Mouse (Mus musculus) intestine, embryonic 14.5 days (tissue): ENCODE measurements around the gene Nol9. TPM values are rescaled to one million over a fixed set of nuclear protein-coding genes. Genes with fewer than 3 reads are reported as not detected.

ENCODE experiments used
- ATAC-seq: fragments of 200-750 bp; cut with Nextera tagmentation; replicated peaks from 2 replicates; pipeline ENCODE4 v1.8.0; 2017; ENCODE audit warnings: low read depth, moderate number of reproducible peaks, moderate TSS enrichment, moderate library complexity; ENCODE audit not compliant: low FRiP score, low TSS enrichment
- DNase-seq: peaks from one replicate; pipeline ENCODE4 v3.0.0-alpha.2; 2018; ENCODE audit warnings: low spot score
- H3K27ac ChIP-seq: fragments of 300-500 bp; sonication (generic); 2 replicates; pipeline ENCODE4 v1.5.1; 2014; ENCODE audit warnings: low read depth, mild to moderate bottlenecking, control low read depth
- H3K27me3 ChIP-seq: fragments of 300-500 bp; sonication (generic); replicated peaks from 2 replicates; pipeline ENCODE4 v1.6.1; 2014; ENCODE audit warnings: low read length, control low read depth; ENCODE audit not compliant: control insufficient read depth, insufficient read depth
- H3K36me3 ChIP-seq: fragments of 300-500 bp; sonication (generic); 2 replicates; pipeline ENCODE4 v1.6.1; 2014; ENCODE audit warnings: low read length, control low read depth; ENCODE audit not compliant: control insufficient read depth, insufficient read depth
- H3K4me1 ChIP-seq: fragments of 300-500 bp; sonication (generic); replicated peaks from 2 replicates; pipeline ENCODE4 v1.6.1; 2014; ENCODE audit warnings: low read length, control low read depth, mixed read lengths; ENCODE audit not compliant: control insufficient read depth, insufficient read depth
- H3K4me2 ChIP-seq: fragments of 300-500 bp; sonication (generic); 2 replicates; pipeline ENCODE4 v1.6.1; 2014; ENCODE audit warnings: low read length
- H3K4me3 ChIP-seq: fragments of 300-500 bp; sonication (generic); 2 replicates; pipeline ENCODE4 v1.5.1; 2014; ENCODE audit warnings: low read depth, low read length, control low read depth, mixed read lengths
- H3K9ac ChIP-seq: fragments of 300-500 bp; sonication (generic); 2 replicates; pipeline ENCODE4 v1.6.1; 2014; ENCODE audit warnings: mild to moderate bottlenecking, low read length
- H3K9me3 ChIP-seq: fragments of 300-500 bp; sonication (generic); 2 replicates; pipeline ENCODE4 v1.6.1; 2016; ENCODE audit warnings: low read length, control low read depth; ENCODE audit not compliant: control insufficient read depth
- WGBS: fragments of 180-500 bp; shearing (Covaris S2); extraction: QIAGEN DNeasy Blood & Tissue Kit; methylation state at CpG from one replicate; pipeline ENCODE4 v1.1.7; 2014; 5-methylcytosine and 5-hydroxymethylcytosine counted together
- polyA plus RNA-seq: library from polyadenylated mRNA; unstranded; fragments of >200 nt; fragmentation: Nextera tagmentation; extraction: Ambion mirVana; gene quantifications from 2 replicates; pipeline ENCODE4 v1.2.1, GENCODE M21; 2014

Gene Nol9
- polyA plus RNA-seq = 34.9 and 36.0 TPM in 2 replicates

GRCm38 (mm10) chr4:152038985-152039830 is at the start of gene Nol9:
TSS of gene Nol9 (plus strand) at chr4:152039321.
- H3K9me3 ChIP-seq = no peaks in the 10 kb centered on the region
- H3K9ac ChIP-seq = peak within 1 kb of the TSS; percentile 75
- WGBS = under 1% methylated on average over 70 of the region's 86 CpGs
- H3K27ac ChIP-seq = no peak within 1 kb of the TSS
- peak within 1 kb of the TSS; percentile 97 for H3K4me2 ChIP-seq
- peak; percentile 88 for ATAC-seq
- H3K4me3 ChIP-seq = peak within 1 kb of the TSS; percentile 99
- no peaks in the 10 kb centered on the region for H3K27me3 ChIP-seq
- peaks cover 33% of the 10 kb centered on the region for H3K36me3 ChIP-seq
- peaks cover 8% of the 10 kb centered on the region for H3K4me1 ChIP-seq
- peak; percentile 98 for DNase-seq

DNA sequence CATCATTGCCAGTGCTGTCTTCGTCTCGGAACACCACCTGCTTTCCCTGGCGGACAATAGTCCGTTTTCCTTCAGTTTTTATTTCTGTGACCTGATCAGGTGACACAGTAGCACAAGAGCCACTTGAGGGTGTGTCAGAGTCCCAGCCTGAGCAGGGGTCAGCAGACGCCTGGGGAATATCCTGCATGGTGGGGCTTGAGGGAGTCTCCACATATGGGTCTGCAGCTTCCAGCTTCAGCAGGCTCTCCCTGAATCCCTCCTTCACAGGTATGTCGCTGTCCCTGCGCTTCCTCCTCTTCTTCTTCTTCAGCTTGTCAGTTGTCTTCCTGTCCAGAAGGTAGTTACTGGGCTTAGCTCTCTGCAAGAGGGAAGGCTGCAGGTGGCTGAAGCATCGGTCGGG is 47.0 kb upstream of the Nol9 start:
- 92% methylated on average over 9 of the region's 9 CpGs for WGBS
- Histone ChIP-seq H3K9ac (no peak overlapping the region), H3K4me2 (no peak overlapping the region), H3K4me1 (peaks cover 16% of the 10 kb centered on the region), H3K27ac (no peak overlapping the region), H3K4me3 (no peak overlapping the region), H3K27me3 (no peaks in the 10 kb centered on the region), H3K36me3 (peaks cover 32% of the 10 kb centered on the region), H3K9me3 (no peaks in the 10 kb centered on the region)
- DNase-seq (no peak), ATAC-seq (no peak)

DNA sequence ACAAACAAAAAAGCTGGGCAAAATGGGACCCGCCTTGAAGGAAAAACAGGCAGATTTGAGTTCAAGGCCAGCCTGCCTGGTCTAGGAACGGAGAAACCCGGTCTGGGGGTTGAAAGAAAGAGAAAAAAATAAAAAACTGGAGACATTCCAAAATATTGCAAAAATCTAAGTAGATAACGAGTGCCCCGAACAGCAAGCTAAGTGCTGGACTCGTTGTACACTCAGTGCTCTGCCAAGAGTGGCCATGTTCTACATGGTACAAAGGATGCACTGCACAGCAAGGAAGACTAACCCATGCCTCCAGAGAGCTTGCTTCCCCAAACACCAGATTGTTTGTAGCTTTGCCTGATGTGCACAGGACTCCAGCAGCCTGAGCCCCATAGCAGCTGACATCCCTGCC is 46.1 kb upstream of the Nol9 start:
- Histone ChIP-seq H3K4me1 (peaks cover 16% of the 10 kb centered on the region; the same call in 1 of the 2 replicates), H3K36me3 (peaks cover 32% of the 10 kb centered on the region), H3K27me3 (no peaks in the 10 kb centered on the region), H3K4me2 (no peak overlapping the region), H3K4me3 (no peak overlapping the region), H3K27ac (no peak overlapping the region), H3K9ac (no peak overlapping the region), H3K9me3 (no peaks in the 10 kb centered on the region)
- ATAC-seq (no peak), DNase-seq (no peak)
- WGBS = 78% methylated on average over 6 of the region's 6 CpGs

GRCm38 (mm10) chr4:151994228-151995171 is 44.6 kb upstream of the Nol9 start:
- H3K4me1 ChIP-seq = peaks cover 9% of the 10 kb centered on the region; the same call in 1 of the 2 replicates
- peak overlapping the region; percentile 79 for H3K27ac ChIP-seq
- peak overlapping the region; percentile 87 for H3K9ac ChIP-seq
- H3K4me3 ChIP-seq = peak overlapping the region; percentile 92
- H3K27me3 ChIP-seq = no peaks in the 10 kb centered on the region
- peak overlapping the region; percentile 70 for H3K4me2 ChIP-seq
- ATAC-seq (no peak), DNase-seq (peak; percentile 70)
- no peaks in the 10 kb centered on the region for H3K9me3 ChIP-seq
- peaks cover 32% of the 10 kb centered on the region for H3K36me3 ChIP-seq
- WGBS = 2% methylated on average over 58 of the region's 61 CpGs

DNA sequence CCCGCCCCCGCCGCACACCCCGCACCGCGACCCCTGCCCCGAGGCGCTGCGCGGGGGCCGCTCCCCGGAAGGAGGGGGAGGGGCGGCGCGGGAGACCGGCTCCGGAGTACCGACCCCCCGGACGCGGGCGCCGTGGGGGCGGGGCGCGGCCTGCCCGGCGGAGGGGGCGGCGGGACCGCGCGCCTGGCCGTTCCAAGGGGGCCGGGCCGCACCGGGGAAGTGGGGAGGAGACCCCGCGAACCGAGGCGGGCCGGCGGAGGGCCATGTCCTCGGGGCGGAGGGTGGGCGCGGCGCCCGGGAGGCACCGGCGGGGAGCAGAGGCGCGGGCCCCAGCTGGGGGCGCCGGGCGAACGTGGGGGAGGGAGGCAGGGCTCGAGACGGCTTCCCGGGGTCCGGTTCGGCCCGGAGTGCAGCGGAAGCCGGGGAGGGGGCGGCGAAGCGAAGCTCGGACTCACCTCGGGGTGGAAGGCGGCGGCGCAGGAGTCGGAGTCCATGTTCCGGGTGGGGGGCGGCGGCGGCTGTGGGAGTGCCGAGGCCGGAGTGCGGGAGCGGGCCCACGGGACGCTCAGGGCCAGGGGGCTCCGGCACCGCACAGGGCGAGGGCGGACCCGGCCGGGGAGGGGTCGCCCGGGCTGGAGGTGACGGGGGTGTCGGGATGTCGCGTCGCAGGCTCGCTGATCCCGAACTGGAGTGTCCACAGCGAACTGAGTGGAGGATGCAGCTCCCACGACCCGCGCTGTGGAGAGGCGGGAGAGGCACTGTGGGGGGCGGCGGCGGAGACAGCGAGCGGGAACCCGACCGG is 43.5 kb upstream of the Nol9 start:
- Histone ChIP-seq H3K27ac (peak overlapping the region; percentile 79), H3K27me3 (no peaks in the 10 kb centered on the region), H3K9me3 (no peaks in the 10 kb centered on the region), H3K9ac (peak overlapping the region; percentile 87), H3K36me3 (peaks cover 22% of the 10 kb centered on the region), H3K4me2 (peak overlapping the region; percentile 70), H3K4me1 (peaks cover 9% of the 10 kb centered on the region; the same call in 1 of the 2 replicates), H3K4me3 (peak overlapping the region; percentile 92)
- ATAC-seq (peak; percentile 58), DNase-seq (peak; percentile 71)
- WGBS = 1% methylated on average over 64 of the region's 111 CpGs

- Histone ChIP-seq H3K9me3 (no peaks in the 10 kb centered on the region), H3K27ac (peak within 1 kb of the TSS; percentile 82), H3K4me3 (peak within 1 kb of the TSS; percentile 92), H3K9ac (peak within 1 kb of the TSS; percentile 87), H3K4me2 (peak within 1 kb of the TSS; percentile 70), H3K27me3 (no peaks in the 10 kb centered on the region), H3K36me3 (peaks cover 14% of the 10 kb centered on the region), H3K4me1 (peaks cover 9% of the 10 kb centered on the region; the same call in 1 of the 2 replicates)
- peak; percentile 98 for DNase-seq
- under 1% methylated on average over 83 of the region's 94 CpGs for WGBS
- peak; percentile 96 for ATAC-seq
Observed at GRCm38 (mm10) chr4:151996173-151996950, 42.8 kb upstream of the Nol9 start, which contains the start of gene Phf13. TSS of gene Phf13 (minus strand) at chr4:151996258.

GRCm38 (mm10) chr4:151996951-151997222 is 42.2 kb upstream of the Nol9 start:
- Histone ChIP-seq H3K27me3 (no peaks in the 10 kb centered on the region), H3K9ac (peak overlapping the region; percentile 75), H3K4me3 (peak overlapping the region; percentile 92), H3K4me2 (peak overlapping the region; percentile 69), H3K36me3 (peaks cover 8% of the 10 kb centered on the region), H3K4me1 (peaks cover 9% of the 10 kb centered on the region; the same call in 1 of the 2 replicates), H3K9me3 (no peaks in the 10 kb centered on the region), H3K27ac (peak overlapping the region; percentile 82)
- no peak for DNase-seq
- WGBS = 4% methylated on average over 13 of the region's 13 CpGs
- no peak for ATAC-seq
